Mouse (Mus musculus): ENCODE data around the gene Fntb. TPM values are rescaled to one million over a fixed set of nuclear protein-coding genes. Genes with fewer than 3 reads are reported as not detected.

The Fntb gene
- total RNA-seq, 1 experiment from 2014 or later = 16.5 TPM

DNA sequence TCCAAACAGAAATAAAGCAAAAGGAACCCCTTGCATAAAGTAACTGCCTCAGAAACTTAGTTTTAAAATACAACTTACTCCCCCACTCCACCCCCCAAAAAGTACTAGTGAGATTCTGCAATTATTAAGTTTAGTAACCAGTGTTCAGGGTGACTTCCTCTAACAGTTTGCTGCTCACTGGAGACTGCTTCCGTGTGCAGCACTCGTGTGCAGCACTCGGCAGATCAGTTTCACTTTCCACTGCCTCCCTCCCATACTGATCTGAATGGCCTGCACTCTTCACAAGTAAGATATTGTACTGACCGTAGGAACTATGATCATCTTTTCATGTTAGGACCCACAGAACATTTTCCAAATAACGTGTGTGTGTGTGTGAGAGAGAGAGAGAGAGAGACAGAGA is 192.3 kb downstream of the Fntb start:
- DNase-seq = peak; percentile 47

DNA sequence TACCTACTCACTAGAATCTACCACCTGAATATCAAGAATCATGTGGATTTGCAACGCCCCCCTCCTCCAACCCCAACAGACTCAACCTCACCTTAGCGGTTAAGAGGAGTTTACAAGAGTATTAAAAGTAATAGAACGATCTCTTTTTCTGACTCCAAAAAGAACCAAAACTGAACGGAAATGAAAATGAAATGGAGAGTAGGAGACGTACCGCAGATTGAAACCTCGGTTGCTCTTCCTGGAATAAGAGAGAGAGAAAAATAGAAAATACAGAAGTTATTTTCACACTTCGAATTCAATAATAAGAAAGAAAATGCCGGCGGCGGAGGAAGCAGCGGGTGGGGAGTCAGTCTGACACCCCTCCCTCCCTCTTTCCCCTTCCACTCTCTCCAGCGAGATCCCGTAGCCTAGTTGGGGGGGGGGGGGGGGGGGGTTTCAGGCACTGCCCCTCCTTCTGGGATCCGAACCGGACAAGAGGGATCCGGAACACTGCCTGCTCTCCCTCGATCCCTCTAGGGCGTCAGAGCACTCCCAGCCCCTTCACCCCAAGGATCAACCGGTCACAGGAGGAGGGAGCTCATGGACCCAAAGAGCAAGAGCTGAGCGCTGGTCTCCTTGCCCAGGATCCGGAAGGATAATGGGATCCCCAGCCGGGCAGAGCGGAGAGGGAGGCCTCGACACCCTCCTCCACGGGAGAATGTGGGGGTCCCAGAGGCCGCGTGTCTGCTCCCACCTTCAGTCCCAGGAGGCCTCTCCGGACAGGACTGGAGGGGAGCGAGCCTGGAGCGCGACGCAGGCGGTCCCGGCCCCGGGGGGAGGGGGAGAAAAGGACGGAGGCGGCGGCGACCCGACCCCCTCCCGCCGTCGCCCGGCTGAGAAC is 195.9 kb downstream of the Fntb start:
- peak; percentile 70 for DNase-seq

GRCm38 (mm10) chr12:76961932-76962891 is 196.8 kb downstream of the Fntb start, which contains the start of gene Max:
Gene Max, minus strand, starts transcription at chr12:76962201.
- peak; percentile 99 for DNase-seq

DNA sequence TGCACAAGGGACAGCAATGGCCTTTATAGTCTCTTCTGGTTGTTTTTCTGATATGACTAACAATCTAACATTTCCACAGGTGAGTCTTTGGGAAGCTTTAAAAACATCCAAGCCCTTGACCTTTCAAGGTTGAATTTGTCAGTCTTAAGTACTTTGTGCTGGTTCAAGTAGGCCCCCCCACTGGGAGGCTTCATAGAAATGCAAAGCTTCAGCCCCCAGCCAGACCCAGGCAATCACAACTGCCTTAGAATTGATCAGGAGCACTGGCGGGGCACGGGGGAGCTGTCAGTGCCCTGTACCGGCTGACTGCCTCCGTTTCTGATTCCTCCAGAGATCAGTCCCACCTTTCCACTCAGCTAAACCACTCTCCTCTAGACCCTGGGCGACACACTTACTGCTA is 199.7 kb downstream of the Fntb start:
- DNase-seq = no peak

GRCm38 (mm10) chr12:76965876-76966275 is 200.5 kb downstream of the Fntb start:
- no peak for DNase-seq

Other genes starting within 250 kb of the Fntb start
- gene Plekhg3, start 234.7 kb upstream of the Fntb start, total RNA-seq (2021) = 16.7 and 19.4 TPM in 2 replicates
- gene Sptb, start 55.0 kb upstream of the Fntb start, total RNA-seq (2021) = 50.1 and 51.5 TPM in 2 replicates
- 74.0 and 75.3 TPM in 2 replicates for gene Churc1, start 51 bp upstream of the Fntb start, total RNA-seq (2021)
- not detected in 2 replicates for gene Gpx2, start 30.0 kb downstream of the Fntb start, total RNA-seq (2021)
- gene Rab15, start 57.3 kb downstream of the Fntb start, total RNA-seq (2021) = 1.7 and 4.9 TPM in 2 replicates
- gene Max, start 196.6 kb downstream of the Fntb start, total RNA-seq (2021) = 59.9 and 83.1 TPM in 2 replicates

Measured in adrenal gland, postnatal 14 days (tissue).